Mouse (Mus musculus) olfactory bulb, adult 2 months (tissue): ENCODE measurements around the gene Sv2c.

ENCODE experiments used
- CTCF ChIP-seq: fragments of 200-500 bp; IDR thresholded peaks from 2 replicates; pipeline ENCODE4 v1.5.1; 2012; ENCODE audit warnings: low read depth, mild to moderate bottlenecking, low read length, moderate library complexity; ENCODE audit not compliant: insufficient read depth
- POLR2A ChIP-seq: fragments of 200-500 bp; IDR thresholded peaks from 2 replicates; pipeline ENCODE4 v1.6.1; 2012; ENCODE audit warnings: mild to moderate bottlenecking, low read depth, low read length, moderate library complexity; ENCODE audit not compliant: insufficient read depth

DNA sequence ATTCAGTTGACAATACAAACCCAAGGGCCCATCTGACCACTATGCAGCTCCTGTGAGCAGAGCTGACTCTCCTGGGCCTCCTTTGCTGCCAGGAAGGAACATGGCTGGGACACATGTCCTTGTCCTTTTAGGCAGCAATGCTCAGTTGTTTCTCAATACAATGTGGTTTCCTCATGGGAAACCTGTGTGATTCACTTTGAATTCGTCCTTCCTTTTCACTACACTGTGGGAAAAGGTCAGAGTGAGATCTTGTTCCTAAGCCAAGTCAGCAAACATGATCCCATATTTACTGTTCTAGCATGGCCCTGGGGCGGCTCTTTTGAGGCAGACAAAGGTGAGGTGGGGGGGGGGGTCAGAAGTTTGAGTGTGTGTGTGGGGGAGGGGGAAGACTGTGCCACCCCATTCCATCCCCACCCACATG is 208.2 kb downstream of the Sv2c start:
- TF ChIP-seq CTCF: no peak
- no peak for TF ChIP-seq POLR2A
